Mouse (Mus musculus): ENCODE measurements around the gene Fndc1. TPM values are rescaled to one million over a fixed set of nuclear protein-coding genes. Genes with fewer than 3 reads are reported as not detected.

Gene Fndc1
- total and polyA plus RNA-seq, 3 experiments, result 0.14 to 0.34 (median 0.17) TPM

DNA sequence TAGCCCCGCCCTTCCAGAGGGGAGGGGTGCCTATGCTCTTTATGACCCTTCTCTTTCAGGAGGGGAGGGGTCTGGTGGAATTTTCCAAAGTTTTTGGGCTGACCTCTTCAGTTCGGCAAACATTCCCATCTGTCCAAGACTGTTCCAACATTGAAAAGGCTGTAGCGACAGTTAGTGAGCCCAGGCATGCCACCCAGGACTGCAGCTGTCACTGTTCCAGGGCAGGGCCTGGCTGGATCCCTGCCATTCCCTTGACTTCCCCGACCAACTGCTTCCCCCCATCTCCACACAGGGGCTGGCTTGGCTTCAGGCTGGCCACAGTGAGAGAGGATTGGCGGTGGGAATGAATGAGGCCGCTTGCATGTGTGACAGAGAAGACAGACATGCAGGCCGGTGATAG, 46.3 kb upstream of the Fndc1 start:
- Histone ChIP-seq H3K4me3 (replicated peaks in 1 of 3; ENCODE audit: low read depth in 2 of 3, low read length in 2 of 3, poor library complexity in 1 of 3) (no peak overlapping the region), H3K27me3 (replicated peaks) (no peaks in the 10 kb centered on the region), H3K4me1 (ENCODE audit: control insufficient read depth in 1 of 2, insufficient read depth in 2 of 2) (peaks cover 31 to 90% of the 10 kb centered on the region in 2 experiments), H3K27ac (ENCODE audit: insufficient read depth, low read depth) (no peak overlapping the region), H3K36me3 (replicated peaks in 1 of 2; ENCODE audit: control insufficient read depth in 1 of 2, insufficient read depth in 1 of 2, low read length in 1 of 2) (no peaks in the 10 kb centered on the region), H3K4me2 (ENCODE audit: insufficient read depth, low read depth, poor library complexity, severe bottlenecking) (no peak overlapping the region), H3K79me2 (replicated peaks; ENCODE audit: control insufficient read depth, extremely low read depth, insufficient read depth, poor library complexity, severe bottlenecking) (no peaks in the 10 kb centered on the region), H3K9ac (ENCODE audit: insufficient read depth, low read depth) (no peak overlapping the region), H3K9me3 (replicated peaks; ENCODE audit: low read length) (peaks cover 12% of the 10 kb centered on the region)
- no peak for DNase-seq (ENCODE audit: extremely low read depth)
- in situ Hi-C loops (cut with MboI; ENCODE audit: low pct_ligation_motif_present, low pct_unique_long_range_greater_than_20kb, low sequenced_read_pairs), result no loop called here
- dilution Hi-C loops (cut with MboI; ENCODE audit: extremely low pct_ligation_motif_present, extremely low pct_unique_long_range_greater_than_20kb, low sequenced_read_pairs), result no loop called here
- TF ChIP-seq POLR2AphosphoS2 (IDR thresholded peaks at IDR 0.05; ENCODE audit: low read depth, low read length) (no peak), USF1 (IDR thresholded peaks at IDR 0.05; ENCODE audit: low read depth, low read length) (no peak), TBP (conservative IDR thresholded peaks at IDR 0.05; ENCODE audit: low read depth, low read length) (no peak), MYC (IDR thresholded peaks at IDR 0.05; ENCODE audit: low read depth, low read length) (no peak), HCFC1 (IDR thresholded peaks at IDR 0.05; ENCODE audit: low read depth, low read length) (no peak), MEF2A (IDR thresholded peaks at IDR 0.05; ENCODE audit: borderline replicate concordance, low read depth, low read length) (no peak), POLR2A (IDR thresholded peaks at IDR 0.05; ENCODE audit: low read depth, low read length) (no peak), ZC3H11A (IDR thresholded peaks at IDR 0.05; ENCODE audit: low read depth, low read length) (no peak), ZNF384 (IDR thresholded peaks at IDR 0.05; ENCODE audit: low read depth, low read length) (no peak), EP300 (IDR thresholded peaks at IDR 0.05; ENCODE audit: low read length) (no peak), CHD1 (IDR thresholded peaks at IDR 0.05; ENCODE audit: low read depth, low read length) (no peak), ETS1 (conservative IDR thresholded peaks at IDR 0.05; ENCODE audit: low read depth, low read length) (no peak), NELFE (IDR thresholded peaks at IDR 0.05; ENCODE audit: low read depth, low read length) (no peak), RCOR1 (conservative IDR thresholded peaks at IDR 0.05; ENCODE audit: low read depth, low read length) (no peak), UBTF (IDR thresholded peaks at IDR 0.05; ENCODE audit: low read depth, low read length) (no peak), BHLHE40 (IDR thresholded peaks at IDR 0.05; ENCODE audit: low read depth, low read length) (no peak), SIN3A (IDR thresholded peaks at IDR 0.05; ENCODE audit: low read length) (no peak), ZKSCAN1 (IDR thresholded peaks at IDR 0.05; ENCODE audit: borderline replicate concordance, low read depth, low read length) (no peak)

DNA sequence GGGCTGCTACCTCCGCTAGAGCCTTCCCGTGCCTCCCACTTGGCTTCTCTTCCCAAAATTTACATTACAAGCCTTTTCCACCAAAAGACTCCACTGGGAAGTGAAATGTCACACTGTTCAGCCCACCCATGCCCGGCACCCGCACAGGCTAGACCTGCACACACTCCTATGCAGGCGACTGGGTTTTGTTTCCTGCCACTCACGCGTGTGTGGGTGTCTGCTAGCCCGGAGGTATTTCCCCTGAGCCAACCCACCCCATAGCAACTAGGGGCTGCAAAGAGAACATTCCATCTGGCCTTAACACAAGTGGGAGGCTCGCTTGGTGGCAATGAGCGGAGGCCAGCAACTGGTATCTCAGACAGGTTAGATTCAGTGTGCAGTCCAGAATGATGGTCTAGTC, 44.7 kb upstream of the Fndc1 start:
- DNase-seq (ENCODE audit: extremely low read depth), result no peak
- H3K27me3 ChIP-seq (replicated peaks), result no peaks in the 10 kb centered on the region

More for the DNA sequence above, 44.7 kb upstream of the Fndc1 start:
- in situ Hi-C loops (cut with MboI; ENCODE audit: low pct_ligation_motif_present, low pct_unique_long_range_greater_than_20kb, low sequenced_read_pairs), result no loop called here
- Histone ChIP-seq H3K4me1 (ENCODE audit: control insufficient read depth in 1 of 2, insufficient read depth in 2 of 2) (peaks cover 30 to 78% of the 10 kb centered on the region in 2 experiments), H3K4me3 (replicated peaks in 1 of 3; ENCODE audit: low read depth in 2 of 3, low read length in 2 of 3, poor library complexity in 1 of 3) (no peak overlapping the region), H3K36me3 (replicated peaks in 1 of 2; ENCODE audit: control insufficient read depth in 1 of 2, insufficient read depth in 1 of 2, low read length in 1 of 2) (no peaks in the 10 kb centered on the region), H3K79me2 (replicated peaks; ENCODE audit: control insufficient read depth, extremely low read depth, insufficient read depth, poor library complexity, severe bottlenecking) (no peaks in the 10 kb centered on the region), H3K9ac (ENCODE audit: insufficient read depth, low read depth) (no peak overlapping the region), H3K27ac (ENCODE audit: insufficient read depth, low read depth) (no peak overlapping the region), H3K9me3 (replicated peaks; ENCODE audit: low read length) (peaks cover 12% of the 10 kb centered on the region), H3K4me2 (ENCODE audit: insufficient read depth, low read depth, poor library complexity, severe bottlenecking) (no peak overlapping the region)
- TF ChIP-seq POLR2AphosphoS2 (IDR thresholded peaks at IDR 0.05; ENCODE audit: low read depth, low read length) (no peak), BHLHE40 (IDR thresholded peaks at IDR 0.05; ENCODE audit: low read depth, low read length) (peak; percentile 76)
- dilution Hi-C loops (cut with MboI; ENCODE audit: extremely low pct_ligation_motif_present, extremely low pct_unique_long_range_greater_than_20kb, low sequenced_read_pairs), result no loop called here
